Mouse (Mus musculus) hindbrain, embryonic 11.5 days (tissue): Measurements from ENCODE around the gene Klk14. TPM values are rescaled to one million over a fixed set of nuclear protein-coding genes. Genes with fewer than 3 reads are reported as not detected.
"Not testable (repeated sequence)": the region's sequence is repeated elsewhere in the genome, so short reads cannot be mapped to it uniquely, and the experiment has no call there.

Experiments used
- ATAC-seq: fragments of 200-750 bp; cut with Nextera tagmentation; 2 replicates; pipeline ENCODE4 v1.8.0; 2017; ENCODE audit warnings: mild to moderate bottlenecking, moderate TSS enrichment, moderate library complexity; ENCODE audit not compliant: low FRiP score
- DNase-seq: peaks from one replicate; pipeline ENCODE4 v3.0.0-alpha.2; 2015; ENCODE audit warnings: low spot score
- H3K27ac ChIP-seq: fragments of 300-500 bp; sonication (generic); 2 replicates; pipeline ENCODE4 v1.5.1; 2014; ENCODE audit warnings: mild to moderate bottlenecking, low read depth, low read length
- H3K27me3 ChIP-seq: fragments of 300-500 bp; sonication (generic); 2 replicates; pipeline ENCODE4 v1.6.1; 2014; ENCODE audit warnings: mild to moderate bottlenecking, low read length, moderate library complexity, mixed read lengths; ENCODE audit not compliant: control insufficient read depth, insufficient read depth
- H3K36me3 ChIP-seq: fragments of 300-500 bp; sonication (generic); 2 replicates; pipeline ENCODE4 v1.6.1; 2014; ENCODE audit warnings: mild to moderate bottlenecking, low read length, moderate library complexity, mixed read lengths; ENCODE audit not compliant: control insufficient read depth, insufficient read depth
- H3K4me1 ChIP-seq: fragments of 300-500 bp; sonication (generic); replicated peaks from 2 replicates; pipeline ENCODE4 v1.6.1; 2014; ENCODE audit warnings: low read length, mixed read lengths; ENCODE audit not compliant: control insufficient read depth, insufficient read depth
- H3K4me2 ChIP-seq: fragments of 300-500 bp; sonication (generic); replicated peaks from 2 replicates; pipeline ENCODE4 v1.6.1; 2014; ENCODE audit warnings: mild to moderate bottlenecking, low read depth, low read length
- H3K4me3 ChIP-seq: fragments of 300-500 bp; sonication (generic); 2 replicates; pipeline ENCODE4 v1.5.1; 2014; ENCODE audit warnings: low read depth, low read length
- H3K9ac ChIP-seq: fragments of 300-500 bp; sonication (generic); 2 replicates; pipeline ENCODE4 v1.6.1; 2014; ENCODE audit warnings: low read depth, low read length
- H3K9me3 ChIP-seq: fragments of 300-500 bp; sonication (generic); 2 replicates; pipeline ENCODE4 v1.6.1; 2016; ENCODE audit warnings: low read length; ENCODE audit not compliant: control insufficient read depth
- WGBS: fragments of 180-500 bp; shearing (Covaris S2); extraction: QIAGEN DNeasy Blood & Tissue Kit; methylation state at CpG from one replicate; pipeline ENCODE4 v1.1.7; 2014; 5-methylcytosine and 5-hydroxymethylcytosine counted together
- polyA plus RNA-seq: library from polyadenylated mRNA; unstranded; fragments of >200 nt; fragmentation: Nextera tagmentation; extraction: Ambion mirVana; gene quantifications from 2 replicates; pipeline ENCODE4 v1.2.1, GENCODE M21; 2014

Gene Klk14
- polyA plus RNA-seq = not detected in 2 replicates

DNA sequence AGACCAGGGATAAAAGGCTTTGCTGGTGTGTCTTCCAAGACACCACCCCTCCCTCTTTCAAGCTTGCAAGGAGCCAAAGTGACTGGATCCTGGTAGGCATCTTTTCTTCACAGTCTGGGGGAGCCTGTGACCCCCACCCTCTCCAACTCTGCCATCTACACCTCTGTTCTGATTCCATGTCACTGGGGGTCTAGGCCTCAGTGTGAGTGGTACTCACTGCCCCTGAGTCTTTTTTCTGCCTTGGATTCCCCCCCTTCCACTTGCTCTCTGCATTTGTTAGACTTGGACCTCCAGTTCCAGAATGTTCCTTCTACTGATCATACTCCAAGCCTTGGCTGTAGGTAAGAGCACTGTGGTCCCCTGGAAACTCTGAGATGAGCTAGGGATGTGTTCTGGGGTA lies at the start of gene Klk14:
Gene Klk14 (plus strand): TSS at position 301 of the 400 bp plus-strand sequence.
- Histone ChIP-seq H3K36me3 (no peaks in the 10 kb centered on the region), H3K27ac (no peak within 1 kb of the TSS), H3K27me3 (no peaks in the 10 kb centered on the region), H3K4me1 (no peaks in the 10 kb centered on the region), H3K9me3 (no peaks in the 10 kb centered on the region), H3K4me3 (no peak within 1 kb of the TSS), H3K4me2 (no peak within 1 kb of the TSS), H3K9ac (no peak within 1 kb of the TSS)
- ATAC-seq (no peak), DNase-seq (no peak)

- Histone ChIP-seq H3K4me1 (no peaks in the 10 kb centered on the region), H3K36me3 (no peaks in the 10 kb centered on the region), H3K27ac (no peak overlapping the region), H3K9ac (no peak overlapping the region), H3K9me3 (no peaks in the 10 kb centered on the region), H3K4me2 (no peak overlapping the region), H3K27me3 (no peaks in the 10 kb centered on the region), H3K4me3 (no peak overlapping the region)
- WGBS = 87% methylated on average over 5 of the region's 5 CpGs
- DNase-seq (no peak), ATAC-seq (no peak)
Measured at GRCm38 (mm10) chr7:43642587-43642986, 47.6 kb upstream of the Klk14 start.

- Histone ChIP-seq H3K27me3 (no peaks in the 10 kb centered on the region), H3K9me3 (no peaks in the 10 kb centered on the region), H3K4me2 (no peak overlapping the region), H3K27ac (no peak overlapping the region), H3K9ac (no peak overlapping the region), H3K36me3 (no peaks in the 10 kb centered on the region), H3K4me3 (no peak overlapping the region), H3K4me1 (no peaks in the 10 kb centered on the region)
- DNase-seq = no peak
- no peak for ATAC-seq
- WGBS = 85% methylated on average over 17 of the region's 17 CpGs
Measured at GRCm38 (mm10) chr7:43643046-43643652, 47.1 kb upstream of the Klk14 start.

DNA sequence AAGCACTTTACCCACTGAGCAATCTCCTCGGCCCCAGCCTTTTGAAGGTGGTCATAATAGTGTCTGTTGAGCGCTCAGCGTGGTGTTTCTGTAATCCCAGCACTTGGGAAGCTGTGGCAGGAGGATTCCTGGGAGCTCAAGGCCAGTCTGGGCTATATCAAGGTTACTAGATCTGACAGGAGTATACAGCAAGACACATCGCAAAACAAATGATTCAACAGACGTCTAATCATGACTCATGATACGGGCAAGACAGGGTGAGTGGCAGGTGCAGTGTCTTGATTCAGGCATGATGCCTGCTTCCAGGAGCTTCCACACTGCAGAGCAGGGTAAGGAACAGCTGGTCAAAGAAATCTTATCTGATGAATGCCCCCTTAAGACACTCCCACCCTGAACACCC lies 37.5 kb upstream of the Klk14 start:
- H3K4me2 ChIP-seq = no peak overlapping the region
- 88% methylated on average over 6 of the region's 6 CpGs for WGBS
- no peak overlapping the region for H3K27ac ChIP-seq
- H3K9ac ChIP-seq = no peak overlapping the region
- no peaks in the 10 kb centered on the region for H3K36me3 ChIP-seq
- no peak overlapping the region for H3K4me3 ChIP-seq
- H3K9me3 ChIP-seq = no peaks in the 10 kb centered on the region
- no peak for DNase-seq
- no peak for ATAC-seq
- no peaks in the 10 kb centered on the region for H3K27me3 ChIP-seq
- no peaks in the 10 kb centered on the region for H3K4me1 ChIP-seq

DNA sequence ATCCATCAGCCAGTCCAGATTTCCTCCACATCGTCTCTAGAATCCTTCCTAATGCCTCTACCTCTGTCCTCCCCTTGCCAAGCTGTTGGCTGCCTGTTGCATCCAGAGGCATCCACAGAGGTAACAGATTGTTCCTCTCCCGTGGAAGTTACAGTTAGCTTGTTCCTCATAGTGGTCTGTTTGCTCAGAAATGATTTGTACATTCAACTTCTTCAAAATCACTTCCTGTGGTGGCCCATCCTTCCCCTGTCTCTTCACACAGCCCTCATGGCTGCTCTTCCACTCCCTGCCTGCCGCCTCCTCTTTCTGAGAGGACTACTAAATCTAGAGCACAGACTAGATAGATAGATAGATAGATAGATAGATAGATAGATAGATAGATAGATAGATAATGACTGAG lies 35.7 kb upstream of the Klk14 start:
- DNase-seq = no peak
- H3K9me3 ChIP-seq = no peaks in the 10 kb centered on the region
- ATAC-seq = no peak
- H3K4me2 ChIP-seq = no peak overlapping the region
- WGBS = 83% methylated on average over 3 of the region's 3 CpGs
- no peak overlapping the region for H3K9ac ChIP-seq
- no peaks in the 10 kb centered on the region for H3K36me3 ChIP-seq
- no peak overlapping the region for H3K4me3 ChIP-seq
- H3K4me1 ChIP-seq = no peaks in the 10 kb centered on the region
- no peaks in the 10 kb centered on the region for H3K27me3 ChIP-seq
- H3K27ac ChIP-seq = no peak overlapping the region

DNA sequence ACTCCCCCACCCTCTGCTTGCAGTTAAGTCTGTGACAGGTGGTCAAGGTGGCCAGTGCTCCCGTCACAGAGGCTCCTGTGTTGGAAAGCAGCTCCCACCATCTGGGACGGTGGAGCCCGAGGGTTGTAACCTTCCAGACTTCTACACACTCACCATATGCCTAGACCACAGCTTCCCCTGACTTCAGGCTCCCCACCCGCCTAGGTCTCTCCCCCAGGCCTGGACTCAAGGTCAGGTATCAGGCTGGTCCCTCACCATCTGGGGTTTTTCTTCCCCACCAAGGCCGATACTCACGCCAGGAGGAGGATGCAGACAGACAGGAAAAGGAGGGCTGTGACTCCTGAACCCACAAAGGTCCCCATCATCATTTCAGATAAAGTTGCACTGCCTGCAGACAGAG lies 34.0 kb upstream of the Klk14 start:
- Histone ChIP-seq H3K9ac (no peak overlapping the region), H3K27ac (no peak overlapping the region), H3K36me3 (no peaks in the 10 kb centered on the region), H3K9me3 (no peaks in the 10 kb centered on the region), H3K4me2 (no peak overlapping the region), H3K27me3 (no peaks in the 10 kb centered on the region), H3K4me3 (no peak overlapping the region), H3K4me1 (no peaks in the 10 kb centered on the region)
- ATAC-seq (no peak), DNase-seq (no peak)
- WGBS = 74% methylated on average over 6 of the region's 6 CpGs

DNA sequence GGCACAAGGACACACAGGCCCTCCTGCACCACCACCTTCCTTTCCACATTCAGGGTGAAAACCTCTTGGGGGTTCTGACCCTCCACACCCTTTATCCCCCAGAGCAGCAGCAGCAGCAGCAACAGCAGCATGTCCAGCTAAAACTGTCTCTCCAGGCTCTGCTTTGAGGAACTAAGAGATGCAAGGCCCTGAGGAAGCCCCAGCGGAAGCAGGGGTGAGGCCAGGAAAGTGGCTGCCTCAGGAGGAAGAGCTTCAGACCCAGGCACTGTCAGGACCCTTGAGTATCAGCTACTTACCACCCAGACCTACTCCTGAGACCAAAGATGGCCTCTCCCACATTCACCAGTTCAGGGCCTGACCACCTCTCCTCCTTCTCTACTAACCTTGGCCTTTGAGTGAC lies 30.2 kb upstream of the Klk14 start, which contains the start of gene Siglece:
Gene Siglece (minus strand): TSS at position 160 of the 400 bp plus-strand sequence.
- no peak for ATAC-seq
- Histone ChIP-seq H3K9ac (no peak within 1 kb of the TSS), H3K4me3 (no peak within 1 kb of the TSS), H3K9me3 (no peaks in the 10 kb centered on the region), H3K4me2 (no peak within 1 kb of the TSS), H3K27ac (no peak within 1 kb of the TSS), H3K27me3 (no peaks in the 10 kb centered on the region), H3K4me1 (no peaks in the 10 kb centered on the region), H3K36me3 (no peaks in the 10 kb centered on the region)
- WGBS = 83% methylated on average over 1 of the region's 1 CpGs
- no peak for DNase-seq

DNA sequence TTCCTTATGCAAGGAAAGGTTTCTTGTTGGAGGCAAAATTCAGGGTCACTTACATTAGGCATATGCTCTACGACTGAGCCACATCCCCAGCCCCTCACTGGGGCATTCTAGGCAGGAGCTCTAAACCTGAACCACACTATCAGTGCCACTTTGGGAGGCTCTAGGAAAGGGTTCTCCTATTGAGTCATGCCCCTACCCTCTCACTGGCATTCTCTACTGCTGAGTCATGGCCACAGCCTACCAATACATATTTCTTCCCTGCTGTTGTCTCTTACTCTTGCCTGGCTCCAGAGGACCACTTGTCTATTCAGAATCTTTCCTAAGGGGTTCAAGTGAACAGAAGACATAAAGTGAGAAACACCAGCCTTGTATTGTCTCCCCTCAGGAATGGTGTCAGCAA lies 27.4 kb upstream of the Klk14 start:
- no peak for DNase-seq

GRCm38 (mm10) chr7:43667221-43667620 lies 23.0 kb upstream of the Klk14 start:
- H3K36me3 ChIP-seq, H3K9ac ChIP-seq, H3K9me3 ChIP-seq, H3K27ac ChIP-seq, H3K4me2 ChIP-seq, H3K4me1 ChIP-seq, H3K27me3 ChIP-seq, H3K4me3 ChIP-seq, DNase-seq, ATAC-seq: not testable (repeated sequence)
- WGBS = 87% methylated on average over 4 of the region's 4 CpGs

More for the DNA sequence above, 27.4 kb upstream of the Klk14 start:
- no peak for ATAC-seq
- H3K27me3 ChIP-seq = no peaks in the 10 kb centered on the region
- no peak overlapping the region for H3K4me2 ChIP-seq
- no peak overlapping the region for H3K9ac ChIP-seq
- no peaks in the 10 kb centered on the region for H3K4me1 ChIP-seq
- no peak overlapping the region for H3K4me3 ChIP-seq
- 100% methylated on average over 1 of the region's 1 CpGs for WGBS
- H3K36me3 ChIP-seq = no peaks in the 10 kb centered on the region
- H3K9me3 ChIP-seq = no peaks in the 10 kb centered on the region
- H3K27ac ChIP-seq = no peak overlapping the region
